In genomic region chr7:57703580-57703979, GRCm38 (mm10) we compare ENCODE assay signal across 8 mouse cellular contexts.
DNase-seq lines count a peak whose midpoint lies in the region; ATAC-seq and TF ChIP-seq lines count a peak whose summit lies in the region.
"Had no signal": no experiment of that assay in that cellular context is flagged by ENCODE, and none has a peak within 500 bp of the region (broad histone marks: within the 10 kb centered on the region; RNA-seq: fewer than 3 reads in every experiment).

No protein-coding gene starts in this region.

- 45% methylated on average over 1 of the region's 1 CpGs for WGBS in limb, embryonic 14.5 days
- WGBS in midbrain, embryonic 10.5 days: 78% methylated on average over 1 of the region's 1 CpGs

- H3K27me3 ChIP-seq in limb, embryonic 14.5 days (ENCODE audit: control insufficient read depth, insufficient read depth, low read length): no peaks in the 10 kb centered on the region
- no peaks in the 10 kb centered on the region for H3K27me3 ChIP-seq in midbrain, embryonic 10.5 days (ENCODE audit: low read depth, poor library complexity, severe bottlenecking)

- peak; percentile 35 for DNase-seq in layer of hippocampus, adult 11-12 months (ENCODE audit: low spot score)
- DNase-seq in layer of hippocampus, postnatal 25 days (ENCODE audit: extremely low spot score in 1 of 2, low spot score in 1 of 2): no peak
- DNase-seq in adrenal gland, postnatal 25 days: peak; percentile 28
- DNase-seq in cerebellum, postnatal 25 days: peak; percentile 55 to 64
- DNase-seq in limb, embryonic 14.5 days (ENCODE audit: low spot score): peak; percentile 21
- no peak for DNase-seq in thymus, postnatal 14 days
- no peak for DNase-seq in midbrain, embryonic 10.5 days (ENCODE audit: low spot score)
- DNase-seq: thymus, postnatal 36 days had no signal

- H3K4me1 ChIP-seq in limb, embryonic 14.5 days (ENCODE audit: control insufficient read depth, insufficient read depth, low read length): no peaks in the 10 kb centered on the region
- no peaks in the 10 kb centered on the region for H3K4me1 ChIP-seq in midbrain, embryonic 10.5 days

- H3K9me3 ChIP-seq in limb, embryonic 14.5 days (ENCODE audit: control insufficient read depth, low read length): no peaks in the 10 kb centered on the region
- no peaks in the 10 kb centered on the region for H3K9me3 ChIP-seq in midbrain, embryonic 10.5 days (replicated peaks)

- no peaks in the 10 kb centered on the region for H3K36me3 ChIP-seq in limb, embryonic 14.5 days (ENCODE audit: control insufficient read depth, insufficient read depth, low read length)
- no peaks in the 10 kb centered on the region for H3K36me3 ChIP-seq in midbrain, embryonic 10.5 days

- TF ChIP-seq POLR2A in limb, embryonic 14.5 days (IDR thresholded peaks at IDR 0.05; ENCODE audit: borderline replicate concordance, extremely low read depth, insufficient read depth, insufficient read length): no peak

- no peak overlapping the region for H3K4me3 ChIP-seq in limb, embryonic 14.5 days (replicated peaks; ENCODE audit: low read length)
- no peak overlapping the region for H3K4me3 ChIP-seq in midbrain, embryonic 10.5 days

- ATAC-seq in limb, embryonic 14.5 days (ENCODE audit: low FRiP score, low read depth): no peak

- no peak overlapping the region for H3K27ac ChIP-seq in limb, embryonic 14.5 days (replicated peaks; ENCODE audit: low read depth, low read length)
- H3K27ac ChIP-seq in midbrain, embryonic 10.5 days (replicated peaks): no peak overlapping the region

- H3K9ac ChIP-seq in limb, embryonic 14.5 days (ENCODE audit: low read depth, low read length, severe bottlenecking): no peak overlapping the region

- H3K4me2 ChIP-seq in limb, embryonic 14.5 days (replicated peaks; ENCODE audit: low read depth, low read length, severe bottlenecking): no peak overlapping the region

Comparison
In these comparisons a context has a peak if more than half of its experiments do, and no peak if none do; other contexts are left out.
1. DNase-seq: peak in layer of hippocampus, adult 11-12 months (single experiment), adrenal gland, postnatal 25 days (single experiment), cerebellum, postnatal 25 days (2 of 2) and limb, embryonic 14.5 days (single experiment); none in layer of hippocampus, postnatal 25 days (0 of 2), thymus, postnatal 14 days (single experiment) and midbrain, embryonic 10.5 days (single experiment).